Mouse (Mus musculus) cerebellum, adult 2 months (tissue): ENCODE results near the gene BC048562.

Experiments
- CTCF ChIP-seq: fragments of 200-500 bp; IDR thresholded peaks from 2 replicates; pipeline ENCODE4 v1.5.1; 2011; ENCODE audit warnings: low read depth, mild to moderate bottlenecking, control low read depth, low read length, moderate library complexity, borderline replicate concordance; ENCODE audit not compliant: insufficient read depth
- POLR2A ChIP-seq: fragments of 200-500 bp; IDR thresholded peaks from 2 replicates; pipeline ENCODE4 v1.6.1; 2011; ENCODE audit warnings: low read length, control low read depth, borderline replicate concordance; ENCODE audit not compliant: insufficient read depth

DNA sequence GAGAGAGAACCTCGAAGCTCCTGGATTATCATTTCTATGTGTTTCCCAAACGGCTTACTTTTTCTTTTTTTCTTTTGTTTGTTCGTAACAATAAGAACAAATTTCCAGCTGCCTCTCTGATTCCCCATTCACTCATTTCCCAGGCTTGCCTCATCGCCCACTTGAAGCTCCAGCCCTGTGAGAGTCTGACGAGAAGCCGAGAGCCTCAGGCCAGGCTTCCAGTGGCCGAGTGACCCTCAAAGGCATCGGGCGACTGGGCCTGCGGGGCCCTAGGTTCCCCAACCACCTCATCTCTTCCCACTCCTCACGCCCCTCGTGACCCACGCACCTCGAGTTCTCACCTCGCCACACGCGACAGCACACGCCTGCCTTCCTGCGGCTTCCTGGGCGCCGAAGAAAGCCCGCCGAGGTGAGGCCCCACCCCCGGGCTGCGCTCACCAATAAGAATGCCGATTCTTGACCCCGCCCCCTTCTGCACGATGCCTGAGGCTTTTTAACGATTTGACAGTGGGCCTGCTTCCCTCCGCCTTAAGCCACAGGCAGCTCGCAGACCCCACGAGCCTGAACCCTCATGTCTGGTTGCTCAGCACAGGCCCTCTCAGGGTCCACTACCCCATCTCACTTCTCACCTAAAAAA is 4.7 kb upstream of the BC048562 start:
- TF ChIP-seq POLR2A (no peak), CTCF (no peak)
